ENCODE assay signal across 8 mouse cellular contexts in the genomic region with DNA sequence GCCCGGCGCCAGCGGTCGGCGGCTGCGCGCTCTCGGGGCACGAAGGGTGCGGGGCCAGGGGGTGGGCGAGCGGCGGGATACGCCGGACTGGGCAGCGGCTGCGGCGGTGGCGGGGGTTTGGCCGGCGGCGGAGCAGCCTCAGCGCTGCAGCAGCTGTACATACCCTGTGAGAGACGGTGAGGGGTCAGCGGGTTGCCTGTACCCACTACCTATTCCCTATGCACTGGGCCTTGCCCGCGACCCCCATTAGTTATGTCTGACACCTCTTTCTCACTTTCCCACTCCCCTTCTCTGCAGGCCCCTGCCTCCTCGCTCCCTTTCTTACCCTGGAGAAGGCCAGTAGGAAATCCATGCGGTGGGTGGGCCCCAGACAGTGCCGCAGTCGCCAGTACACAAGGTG. TPM values are rescaled to one million over a fixed set of nuclear protein-coding genes. Genes with fewer than 3 reads are reported as not detected.
DNase-seq lines count a peak whose midpoint lies in the region; ATAC-seq and TF ChIP-seq lines count a peak whose summit lies in the region.

No protein-coding gene starts in this region.

- TF ChIP-seq EP300 in lung, postnatal 0 days (IDR thresholded peaks at IDR 0.05) = no peak

- no peak for TF ChIP-seq CTCF in lung, postnatal 0 days (IDR thresholded peaks at IDR 0.05)

- no peaks in the 10 kb centered on the region for H3K36me3 ChIP-seq in lung, postnatal 0 days (ENCODE audit: insufficient read depth, low read length)
- no peaks in the 10 kb centered on the region; the same call in 1 of the 2 replicates for H3K36me3 ChIP-seq in liver, embryonic 15.5 days (replicated peaks)

- no peak overlapping the region for H3K27ac ChIP-seq in lung, postnatal 0 days (ENCODE audit: low read length)
- H3K27ac ChIP-seq in liver, embryonic 15.5 days (replicated peaks) = no peak overlapping the region

- no peak for ATAC-seq in lung, postnatal 0 days
- ATAC-seq in liver, embryonic 15.5 days (ENCODE audit: insufficient read depth) = no peak

- no peaks in the 10 kb centered on the region for H3K9me3 ChIP-seq in lung, postnatal 0 days (ENCODE audit: low read length)
- H3K9me3 ChIP-seq in liver, embryonic 15.5 days (replicated peaks) = no peaks in the 10 kb centered on the region

- H3K4me2 ChIP-seq in lung, postnatal 0 days (replicated peaks; ENCODE audit: low read depth, low read length) = peak overlapping the region; percentile 59
- H3K4me2 ChIP-seq in liver, embryonic 15.5 days = peak overlapping the region; percentile 52

- peak; percentile 10 for DNase-seq in cerebellum, adult 11-12 months
- DNase-seq in cerebellum, adult 9-10 months = no peak
- no peak for DNase-seq in lung, postnatal 0 days (ENCODE audit: low spot score)
- DNase-seq in lung, postnatal 14 days = no peak
- no peak for DNase-seq in natural killer cell, adult 2 months (ENCODE audit: low spot score in 2 of 2)
- no peak for DNase-seq in thymus, adult 18-20 months
- DNase-seq in gastrocnemius, adult 8-10 months (ENCODE audit: low spot score in 2 of 2) = no peak

- peak overlapping the region; percentile 39 for H3K4me3 ChIP-seq in lung, postnatal 0 days (ENCODE audit: low read depth, low read length)
- H3K4me3 ChIP-seq in liver, embryonic 15.5 days (replicated peaks) = peak overlapping the region; percentile 37

- H3K9ac ChIP-seq in lung, postnatal 0 days (replicated peaks; ENCODE audit: low read depth) = 0 out of 2 replicates have a peak overlapping the region, but pooled peaks have one; percentile 5
- H3K9ac ChIP-seq in liver, embryonic 15.5 days = no peak overlapping the region

- H3K4me1 ChIP-seq in lung, postnatal 0 days (ENCODE audit: insufficient read depth, low read depth, low read length) = no peaks in the 10 kb centered on the region; the same call in 1 of the 2 replicates
- peaks cover 39% of the 10 kb centered on the region for H3K4me1 ChIP-seq in liver, embryonic 15.5 days (replicated peaks)

- peaks cover 28% of the 10 kb centered on the region for H3K27me3 ChIP-seq in lung, postnatal 0 days (replicated peaks; ENCODE audit: insufficient read depth, low read length)
- H3K27me3 ChIP-seq in liver, embryonic 15.5 days = peaks cover 71% of the 10 kb centered on the region

- 2% methylated on average over 17 of the region's 31 CpGs for WGBS in lung, postnatal 0 days
- 10% methylated on average over 31 of the region's 31 CpGs for WGBS in liver, embryonic 15.5 days (ENCODE audit: insufficient replicate concordance)

RNA-seq across cellular contexts. Expression of a gene that starts 3.2 kb away (rescaled TPM):
- polyA plus RNA-seq in lung, postnatal 0 days (2015; fragmentation: Nextera tagmentation; extraction: Ambion mirVana) = 14.8 and 15.1 TPM in 2 replicates
- 24.7 and 25.3 TPM in 2 replicates for polyA plus RNA-seq in liver, embryonic 15.5 days (2015; fragmentation: Nextera tagmentation; extraction: Ambion mirVana)
- total RNA-seq in gastrocnemius, adult 8-10 months (2022) = 10 to 100 TPM; 15.5 to 17.3 (median 16.1) TPM

RNA-seq across cellular contexts. Expression of a gene that starts 9.3 kb away (rescaled TPM):
- 0.20 and 0.35 TPM in 2 replicates for polyA plus RNA-seq in lung, postnatal 0 days (2015; fragmentation: Nextera tagmentation; extraction: Ambion mirVana)
- polyA plus RNA-seq in liver, embryonic 15.5 days (2015; fragmentation: Nextera tagmentation; extraction: Ambion mirVana) = 0.06 and 0.12 TPM in 2 replicates
- under 1 TPM in 2 of 4 experiments, not detected in 2; 0.11 to 0.29 TPM for total RNA-seq in gastrocnemius, adult 8-10 months (2022)

RNA-seq across cellular contexts. Expression of a gene that starts 19.5 kb away (rescaled TPM):
- 105 and 113 TPM in 2 replicates for polyA plus RNA-seq in lung, postnatal 0 days (2015; fragmentation: Nextera tagmentation; extraction: Ambion mirVana)
- 30.4 and 30.9 TPM in 2 replicates for polyA plus RNA-seq in liver, embryonic 15.5 days (2015; fragmentation: Nextera tagmentation; extraction: Ambion mirVana)
- total RNA-seq in gastrocnemius, adult 8-10 months (2022) = 10 to 100 TPM; 25.2 to 34.3 (median 30.8) TPM

RNA-seq across cellular contexts. Expression of a gene that starts 38.6 kb away (rescaled TPM):
- polyA plus RNA-seq in lung, postnatal 0 days (2015; fragmentation: Nextera tagmentation; extraction: Ambion mirVana) = 56.2 and 57.3 TPM in 2 replicates
- polyA plus RNA-seq in liver, embryonic 15.5 days (2015; fragmentation: Nextera tagmentation; extraction: Ambion mirVana) = 27.6 TPM in 2 replicates
- 10 to 100 TPM; 68.0 to 73.7 (median 70.1) TPM for total RNA-seq in gastrocnemius, adult 8-10 months (2022)

RNA-seq across cellular contexts. Expression of a gene that starts 44.3 kb away (rescaled TPM):
- 0.62 and 0.75 TPM in 2 replicates for polyA plus RNA-seq in lung, postnatal 0 days (2015; fragmentation: Nextera tagmentation; extraction: Ambion mirVana)
- 0.05 TPM in 2 replicates for polyA plus RNA-seq in liver, embryonic 15.5 days (2015; fragmentation: Nextera tagmentation; extraction: Ambion mirVana)
- total RNA-seq in gastrocnemius, adult 8-10 months (2022) = under 1 TPM in 2 of 4 experiments, not detected in 2; 0.07 to 0.11 TPM
